Comparison of ENCODE assay signal across 8 mouse cellular contexts in the genomic region with DNA sequence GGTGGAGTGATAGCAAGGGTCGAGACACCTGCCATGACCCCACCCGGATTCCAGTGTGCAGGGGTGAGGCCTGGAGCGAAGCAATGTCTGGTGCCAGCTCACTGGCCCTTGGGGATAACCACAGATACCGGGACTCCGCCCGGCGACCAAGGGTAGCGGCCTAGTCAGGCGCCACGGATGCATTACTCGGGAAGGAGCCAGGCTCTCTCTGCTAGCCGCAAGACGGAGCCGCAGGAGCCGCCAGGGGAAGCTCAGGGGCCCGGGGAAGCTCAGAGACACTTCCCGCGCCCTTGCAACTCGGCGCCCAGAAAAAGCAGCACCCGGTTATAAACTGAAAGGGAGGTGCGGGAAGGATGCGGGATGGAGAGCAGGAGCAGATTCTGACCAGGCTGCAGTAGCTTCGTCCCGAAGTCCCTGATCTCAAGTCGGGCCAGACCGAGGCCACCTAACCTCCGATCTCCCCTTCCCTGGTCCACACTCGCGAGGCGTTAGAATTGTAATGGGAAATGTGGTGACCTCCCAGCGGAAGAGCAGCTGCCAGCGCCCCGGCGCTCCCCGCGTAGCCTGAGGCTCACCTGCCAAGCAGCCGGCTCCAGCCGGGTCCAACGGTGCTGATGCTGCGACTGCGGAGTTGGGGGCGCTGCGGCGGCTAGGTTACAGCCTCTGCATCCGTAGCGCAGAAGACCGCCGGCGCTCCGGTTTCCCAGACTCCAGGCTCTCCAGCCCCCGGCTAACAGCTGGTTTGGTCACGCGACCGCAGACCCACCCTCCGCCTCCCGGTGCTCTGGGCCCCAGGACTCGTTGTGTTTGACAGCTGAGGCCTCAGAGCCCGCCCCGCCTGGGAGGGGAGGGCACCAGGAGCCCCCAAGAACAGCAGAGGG. TPM values are rescaled to one million over a fixed set of nuclear protein-coding genes. Genes with fewer than 3 reads are reported as not detected.
DNase-seq lines count a peak whose midpoint lies in the region; ATAC-seq and TF ChIP-seq lines count a peak whose summit lies in the region.

A gene (minus strand): TSS at position 825 of the 881 bp plus-strand sequence.

- H3K4me2 ChIP-seq in forebrain, embryonic 12.5 days: peak within 1 kb of the TSS; percentile 74
- peak within 1 kb of the TSS; percentile 98 for H3K4me2 ChIP-seq in heart, embryonic 14.5 days (ENCODE audit: low read length)
- H3K4me2 ChIP-seq in liver, embryonic 11.5 days: peak within 1 kb of the TSS; percentile 86
- H3K4me2 ChIP-seq in neural tube, embryonic 11.5 days (ENCODE audit: low read depth): peak within 1 kb of the TSS; percentile 51

- peak within 1 kb of the TSS; percentile 45 for H3K9ac ChIP-seq in ES-Bruce4 (ENCODE audit: low read depth, poor library complexity, severe bottlenecking)
- peak within 1 kb of the TSS; percentile 88 for H3K9ac ChIP-seq in forebrain, embryonic 12.5 days
- peak within 1 kb of the TSS; percentile 73 for H3K9ac ChIP-seq in heart, embryonic 14.5 days (ENCODE audit: low read length)
- no peak within 1 kb of the TSS; the same call in 1 of the 2 replicates for H3K9ac ChIP-seq in liver, embryonic 11.5 days (ENCODE audit: low read depth, low read length)
- H3K9ac ChIP-seq in neural tube, embryonic 11.5 days (ENCODE audit: low read length): peak within 1 kb of the TSS; percentile 70

- peak; percentile 35 to 71 for DNase-seq in kidney, postnatal 25 days
- peak; percentile 60 for DNase-seq in liver, embryonic 11.5 days (ENCODE audit: low spot score)
- DNase-seq in neural tube, embryonic 11.5 days (ENCODE audit: low spot score): peak; percentile 87
- peak; percentile 19 to 40 for DNase-seq in thymus, postnatal 10 days (ENCODE audit: low spot score in 2 of 2)

- peak within 1 kb of the TSS; percentile 64 for H3K27ac ChIP-seq in ES-Bruce4 (ENCODE audit: insufficient read depth, low read length)
- no peak within 1 kb of the TSS for H3K27ac ChIP-seq in brown adipose tissue, adult 24 weeks (replicated peaks; ENCODE audit: low read depth, low read length)
- peak within 1 kb of the TSS; percentile 95 for H3K27ac ChIP-seq in forebrain, embryonic 12.5 days
- H3K27ac ChIP-seq in heart, embryonic 14.5 days (replicated peaks in 1 of 2; ENCODE audit: control insufficient read depth in 1 of 2, insufficient read depth in 1 of 2, low read depth in 2 of 2, low read length in 2 of 2): peak within 1 kb of the TSS in 1 of 2 experiments; percentile 28; a peak in 2 of 4 replicates
- H3K27ac ChIP-seq in liver, embryonic 11.5 days (ENCODE audit: low read depth, low read length): no peak within 1 kb of the TSS
- peak within 1 kb of the TSS; percentile 72 for H3K27ac ChIP-seq in neural tube, embryonic 11.5 days (ENCODE audit: low read depth, low read length)

- H3K27me3 ChIP-seq in ES-Bruce4 (ENCODE audit: control insufficient read depth, insufficient read depth, low read length, poor library complexity, severe bottlenecking): no peaks in the 10 kb centered on the region
- H3K27me3 ChIP-seq in forebrain, embryonic 12.5 days: no peaks in the 10 kb centered on the region
- peaks cover 7% of the 10 kb centered on the region; the same call in 1 of the 2 replicates for H3K27me3 ChIP-seq in heart, embryonic 14.5 days (ENCODE audit: control insufficient read depth, insufficient read depth, low read length)
- H3K27me3 ChIP-seq in liver, embryonic 11.5 days (replicated peaks; ENCODE audit: control insufficient read depth, insufficient read depth, low read length): peaks cover 31% of the 10 kb centered on the region
- H3K27me3 ChIP-seq in neural tube, embryonic 11.5 days (ENCODE audit: control insufficient read depth, insufficient read depth, low read length): no peaks in the 10 kb centered on the region

- TF ChIP-seq EP300 in ES-Bruce4 (IDR thresholded peaks at IDR 0.05; ENCODE audit: insufficient read depth, low read depth, low read length): peak; percentile 48

- H3K4me1 ChIP-seq in ES-Bruce4 (ENCODE audit: control insufficient read depth, insufficient read depth, low read length): no peaks in the 10 kb centered on the region
- H3K4me1 ChIP-seq in brown adipose tissue, adult 24 weeks (ENCODE audit: control insufficient read depth, insufficient read depth, insufficient read length, low read length): no peaks in the 10 kb centered on the region; the same call in 1 of the 2 replicates
- peaks cover 64% of the 10 kb centered on the region for H3K4me1 ChIP-seq in forebrain, embryonic 12.5 days
- peaks cover 0 to 7% of the 10 kb centered on the region in 2 experiments; a peak in 1 of 4 replicates for H3K4me1 ChIP-seq in heart, embryonic 14.5 days (ENCODE audit: control insufficient read depth in 2 of 2, insufficient read depth in 2 of 2, low read length in 2 of 2)
- H3K4me1 ChIP-seq in liver, embryonic 11.5 days (replicated peaks; ENCODE audit: control insufficient read depth, insufficient read depth, low read length): peaks cover 4% of the 10 kb centered on the region
- H3K4me1 ChIP-seq in neural tube, embryonic 11.5 days (ENCODE audit: control insufficient read depth, insufficient read depth, low read length): peaks cover 8% of the 10 kb centered on the region

- H3K4me3 ChIP-seq in ES-Bruce4 (ENCODE audit: low read depth, low read length): peak within 1 kb of the TSS; percentile 60
- H3K4me3 ChIP-seq in brown adipose tissue, adult 24 weeks (ENCODE audit: insufficient read depth, low read depth, low read length): peak within 1 kb of the TSS; percentile 59
- peak within 1 kb of the TSS; percentile 71 for H3K4me3 ChIP-seq in forebrain, embryonic 12.5 days (replicated peaks)
- peak within 1 kb of the TSS; percentile 56 to 60 for H3K4me3 ChIP-seq in heart, embryonic 14.5 days (ENCODE audit: control insufficient read depth in 1 of 2, insufficient read depth in 1 of 2, low read depth in 1 of 2, low read length in 2 of 2)
- H3K4me3 ChIP-seq in liver, embryonic 11.5 days (ENCODE audit: low read depth, low read length): peak within 1 kb of the TSS; percentile 49
- peak within 1 kb of the TSS; percentile 47 for H3K4me3 ChIP-seq in neural tube, embryonic 11.5 days (ENCODE audit: low read depth, low read length)

- no peak for TF ChIP-seq CTCF in ES-Bruce4 (IDR thresholded peaks at IDR 0.05; ENCODE audit: low read depth, low read length)

- peak; percentile 91 for ATAC-seq in forebrain, embryonic 12.5 days (ENCODE audit: low FRiP score)
- peak; percentile 59 for ATAC-seq in heart, embryonic 14.5 days (ENCODE audit: insufficient number of reproducible peaks, insufficient read depth, low FRiP score, low read depth)
- peak; percentile 34; the same call in 1 of the 2 replicates for ATAC-seq in liver, embryonic 11.5 days (replicated peaks; ENCODE audit: low FRiP score)
- peak; percentile 83 for ATAC-seq in neural tube, embryonic 11.5 days (ENCODE audit: insufficient read depth, low FRiP score, low TSS enrichment)

- under 1% methylated on average over 60 of the region's 60 CpGs for WGBS in forebrain, embryonic 12.5 days
- WGBS in heart, embryonic 14.5 days: 1% methylated on average over 54 of the region's 60 CpGs
- WGBS in liver, embryonic 11.5 days: 1% methylated on average over 60 of the region's 60 CpGs
- under 1% methylated on average over 56 of the region's 60 CpGs for WGBS in neural tube, embryonic 11.5 days

- no peaks in the 10 kb centered on the region for H3K9me3 ChIP-seq in ES-Bruce4 (replicated peaks; ENCODE audit: control insufficient read depth, insufficient read depth, low read length, poor library complexity, severe bottlenecking)
- no peaks in the 10 kb centered on the region for H3K9me3 ChIP-seq in forebrain, embryonic 12.5 days
- no peaks in the 10 kb centered on the region for H3K9me3 ChIP-seq in heart, embryonic 14.5 days (ENCODE audit: control insufficient read depth, low read length)
- H3K9me3 ChIP-seq in liver, embryonic 11.5 days (ENCODE audit: control insufficient read depth, low read length): no peaks in the 10 kb centered on the region
- no peaks in the 10 kb centered on the region for H3K9me3 ChIP-seq in neural tube, embryonic 11.5 days (ENCODE audit: control insufficient read depth, low read length)

- H3K36me3 ChIP-seq in ES-Bruce4 (ENCODE audit: control insufficient read depth, insufficient read depth, low read length, poor library complexity, severe bottlenecking): no peaks in the 10 kb centered on the region
- no peaks in the 10 kb centered on the region for H3K36me3 ChIP-seq in forebrain, embryonic 12.5 days (replicated peaks)
- H3K36me3 ChIP-seq in heart, embryonic 14.5 days (ENCODE audit: control insufficient read depth, insufficient read depth, low read length): no peaks in the 10 kb centered on the region
- no peaks in the 10 kb centered on the region for H3K36me3 ChIP-seq in liver, embryonic 11.5 days (ENCODE audit: control insufficient read depth, insufficient read depth, low read length)
- no peaks in the 10 kb centered on the region for H3K36me3 ChIP-seq in neural tube, embryonic 11.5 days (ENCODE audit: control insufficient read depth, insufficient read depth, low read length)

- TF ChIP-seq POLR2A in ES-Bruce4 (IDR thresholded peaks at IDR 0.05; ENCODE audit: insufficient read depth, low read length): no peak

RNA-seq across cellular contexts. Expression of the gene that starts here (rescaled TPM):
- 7.8 and 8.2 TPM in 2 replicates for polyA plus RNA-seq in ES-Bruce4 (2011; ENCODE audit: insufficient read depth, insufficient read length, low read depth, missing spikeins)
- 0.71 and 1.4 TPM in 2 replicates for polyA plus RNA-seq in brown adipose tissue, adult 24 weeks (2012; ENCODE audit: insufficient read depth, insufficient read length, missing spikeins)
- 119 and 157 TPM in 2 replicates for polyA plus RNA-seq in forebrain, embryonic 12.5 days (2016; fragmentation: Nextera tagmentation; extraction: Ambion mirVana)
- 7.5 and 11.1 TPM in 2 replicates for polyA plus RNA-seq in heart, embryonic 14.5 days (2014; fragmentation: Nextera tagmentation; extraction: Ambion mirVana)
- 2.9 and 3.0 TPM in 2 replicates for polyA plus RNA-seq in liver, embryonic 11.5 days (2014; fragmentation: Nextera tagmentation; extraction: Ambion mirVana)
- 59.2 and 66.7 TPM in 2 replicates for polyA plus RNA-seq in neural tube, embryonic 11.5 days (2014; fragmentation: Nextera tagmentation; extraction: Ambion mirVana)

Comparison
In these comparisons a context has a peak if more than half of its experiments do, and no peak if none do; other contexts are left out.
1. H3K27ac ChIP-seq: peak in ES-Bruce4 (single experiment), forebrain, embryonic 12.5 days (single experiment) and neural tube, embryonic 11.5 days (single experiment); none in brown adipose tissue, adult 24 weeks (single experiment) and liver, embryonic 11.5 days (single experiment).
2. ATAC-seq: peak in every context shown above with its lines; median percentile 91 in forebrain, embryonic 12.5 days; 83 in neural tube, embryonic 11.5 days; 59 in heart, embryonic 14.5 days; 34 in liver, embryonic 11.5 days.
3. DNase-seq: peak in every context shown above with its lines; median percentile 87 in neural tube, embryonic 11.5 days; 60 in liver, embryonic 11.5 days; 53 in kidney, postnatal 25 days; 30 in thymus, postnatal 10 days.
4. Peak in every context shown above with its lines, with median percentiles within 50 percentile points of each other: H3K4me3 ChIP-seq and H3K4me2 ChIP-seq.